Mouse (Mus musculus) megakaryocyte, embryonic 14.5 days (primary cell): Measurements from ENCODE around the gene Bcl2a1b.
"Not testable (repeated sequence)": the region's sequence is repeated elsewhere in the genome, so short reads cannot be mapped to it uniquely, and the experiment has no call there.

Experiments used
- FLI1 ChIP-seq: IDR thresholded peaks from 2 replicates; pipeline ENCODE4 v1.6.1; 2012; ENCODE audit warnings: low read length, inconsistent platforms, mixed read lengths
- GATA1 ChIP-seq: IDR thresholded peaks from 3 replicates; pipeline ENCODE4 v1.6.1; 2012; ENCODE audit warnings: mixed read lengths, low read length, inconsistent platforms, borderline replicate concordance

- TF ChIP-seq GATA1, FLI1: not testable (repeated sequence)
Observed at GRCm38 (mm10) chr9:89219668-89220067, 20.7 kb downstream of the Bcl2a1b start.
